Mouse (Mus musculus) embryonic facial prominence, embryonic 11.5 days (tissue): ENCODE measurements around the gene Sv2c. TPM values are rescaled to one million over a fixed set of nuclear protein-coding genes. Genes with fewer than 3 reads are reported as not detected.

Source experiments
- ATAC-seq: fragments of 200-750 bp; cut with Nextera tagmentation; replicated peaks from 2 replicates; pipeline ENCODE4 v1.8.0; 2017; ENCODE audit warnings: low read depth; ENCODE audit not compliant: insufficient number of reproducible peaks, low FRiP score, low TSS enrichment
- DNase-seq: peaks from one replicate; pipeline ENCODE4 v3.0.0-alpha.2; 2015; ENCODE audit warnings: low spot score
- H3K27ac ChIP-seq: fragments of 300-500 bp; sonication (generic); replicated peaks from 2 replicates; pipeline ENCODE4 v1.5.1; 2014; ENCODE audit warnings: mild to moderate bottlenecking, low read depth, low read length, control low read depth
- H3K27me3 ChIP-seq: fragments of 300-500 bp; sonication (generic); 2 replicates; pipeline ENCODE4 v1.6.1; 2014; ENCODE audit warnings: mild to moderate bottlenecking, low read length, moderate library complexity, mixed read lengths; ENCODE audit not compliant: control insufficient read depth, insufficient read depth
- H3K36me3 ChIP-seq: fragments of 300-500 bp; sonication (generic); replicated peaks from 2 replicates; pipeline ENCODE4 v1.6.1; 2014; ENCODE audit warnings: low read depth, mild to moderate bottlenecking, low read length, moderate library complexity, mixed read lengths; ENCODE audit not compliant: control insufficient read depth, insufficient read depth
- H3K4me1 ChIP-seq: fragments of 300-500 bp; sonication (generic); 2 replicates; pipeline ENCODE4 v1.6.1; 2014; ENCODE audit warnings: low read length, mixed read lengths; ENCODE audit not compliant: control insufficient read depth, insufficient read depth
- H3K4me2 ChIP-seq: fragments of 300-500 bp; sonication (generic); 2 replicates; pipeline ENCODE4 v1.6.1; 2014; ENCODE audit warnings: low read depth, mild to moderate bottlenecking, control low read depth, low read length, moderate library complexity
- H3K4me3 ChIP-seq: fragments of 300-500 bp; sonication (generic); 2 replicates; pipeline ENCODE4 v1.5.1; 2014; ENCODE audit warnings: low read depth, low read length, control low read depth
- H3K9ac ChIP-seq: fragments of 300-500 bp; sonication (generic); replicated peaks from 2 replicates; pipeline ENCODE4 v1.6.1; 2014; ENCODE audit warnings: mild to moderate bottlenecking, control low read depth, low read length
- H3K9me3 ChIP-seq: fragments of 300-500 bp; sonication (generic); replicated peaks from 2 replicates; pipeline ENCODE4 v1.6.1; 2016; ENCODE audit warnings: mild to moderate bottlenecking, low read length, inconsistent platforms, mixed read lengths; ENCODE audit not compliant: control insufficient read depth
- WGBS: fragments of 180-500 bp; shearing (Covaris S2); extraction: QIAGEN DNeasy Blood & Tissue Kit; methylation state at CpG from one replicate; pipeline ENCODE4 v1.1.7; 2014; 5-methylcytosine and 5-hydroxymethylcytosine counted together
- polyA plus RNA-seq: library from polyadenylated mRNA; unstranded; fragments of >200 nt; fragmentation: Nextera tagmentation; extraction: Ambion mirVana; gene quantifications from 2 replicates; pipeline ENCODE4 v1.2.1, GENCODE M21; 2014

The Sv2c gene
- polyA plus RNA-seq, 1 experiment from 2014 or later = 1.7 TPM

DNA sequence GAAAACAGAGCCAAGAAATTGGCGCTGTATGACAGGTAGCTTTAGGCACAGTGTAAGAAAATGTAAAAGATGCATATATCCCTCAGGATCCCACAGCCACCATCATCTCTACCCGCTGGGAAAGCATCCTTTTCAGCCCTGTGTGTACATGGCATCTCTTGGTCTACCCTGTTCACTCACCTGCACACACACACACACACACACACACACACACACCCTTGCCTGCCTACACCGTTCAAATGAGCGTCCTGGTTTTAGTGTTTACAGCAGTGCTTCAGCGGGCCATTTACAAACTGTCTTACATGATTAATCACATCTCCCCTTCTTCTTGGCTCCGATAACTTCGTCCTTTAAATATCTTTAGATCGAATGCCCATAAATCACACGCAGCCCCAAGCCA lies 123.4 kb downstream of the Sv2c start:
- Histone ChIP-seq H3K4me3 (no peak overlapping the region), H3K4me1 (no peaks in the 10 kb centered on the region), H3K9me3 (no peaks in the 10 kb centered on the region), H3K36me3 (no peaks in the 10 kb centered on the region), H3K4me2 (no peak overlapping the region), H3K27ac (no peak overlapping the region), H3K9ac (no peak overlapping the region), H3K27me3 (no peaks in the 10 kb centered on the region)
- DNase-seq (no peak), ATAC-seq (no peak)
- WGBS = 86% methylated on average over 9 of the region's 9 CpGs

DNA sequence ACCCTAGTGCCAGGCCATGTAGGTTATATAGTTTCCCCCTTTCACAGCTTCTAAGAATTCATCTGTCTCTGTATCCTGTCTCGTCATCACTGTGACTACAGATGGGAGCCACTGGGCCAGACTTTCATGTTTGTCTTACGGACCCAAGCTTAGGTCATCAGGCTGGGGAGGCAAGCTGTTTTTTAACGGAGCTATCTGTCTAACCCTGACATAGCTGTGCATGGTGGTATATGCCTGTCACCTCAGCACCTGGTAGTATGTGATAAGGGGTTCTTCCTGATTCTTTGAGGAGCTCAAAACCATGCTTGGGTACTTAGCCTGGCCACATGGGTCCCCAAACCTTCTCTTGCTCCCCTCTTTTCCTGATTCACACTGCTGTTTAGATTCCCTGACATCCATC lies 124.2 kb downstream of the Sv2c start:
- H3K27ac ChIP-seq = no peak overlapping the region
- 71% methylated on average over 3 of the region's 3 CpGs for WGBS
- H3K9me3 ChIP-seq = no peaks in the 10 kb centered on the region

DNA sequence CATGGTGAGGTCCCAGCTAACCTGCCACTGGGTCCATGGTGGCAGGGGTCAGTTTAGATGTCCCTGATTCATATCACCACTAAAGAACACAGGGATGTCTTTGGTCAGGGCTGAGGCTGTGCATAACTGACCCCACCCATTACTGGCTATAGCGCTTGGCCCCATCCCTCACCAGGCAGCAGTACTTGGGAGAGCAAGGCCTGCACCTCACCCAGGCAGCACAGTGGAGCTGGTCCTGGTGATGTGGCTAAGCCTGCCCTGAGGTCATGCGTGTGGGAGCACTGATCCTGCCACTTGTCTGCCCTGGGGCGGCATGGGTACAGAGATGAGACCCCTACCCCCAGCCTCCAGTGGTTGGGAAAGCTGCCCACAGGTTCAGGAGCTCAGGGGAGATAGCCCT lies 128.8 kb downstream of the Sv2c start:
- Histone ChIP-seq H3K4me2 (no peak overlapping the region), H3K27me3 (no peaks in the 10 kb centered on the region), H3K27ac (no peak overlapping the region), H3K4me3 (no peak overlapping the region), H3K9me3 (no peaks in the 10 kb centered on the region), H3K36me3 (no peaks in the 10 kb centered on the region), H3K4me1 (no peaks in the 10 kb centered on the region), H3K9ac (no peak overlapping the region)
- ATAC-seq (0 out of 2 replicates have a peak, but pooled peaks have one; percentile 32), DNase-seq (no peak)
- WGBS = 82% methylated on average over 3 of the region's 3 CpGs

More for the DNA sequence above, 124.2 kb downstream of the Sv2c start:
- Histone ChIP-seq H3K27me3 (no peaks in the 10 kb centered on the region), H3K4me1 (no peaks in the 10 kb centered on the region), H3K9ac (no peak overlapping the region), H3K4me2 (no peak overlapping the region), H3K36me3 (no peaks in the 10 kb centered on the region), H3K4me3 (no peak overlapping the region)
- DNase-seq (no peak), ATAC-seq (no peak)

DNA sequence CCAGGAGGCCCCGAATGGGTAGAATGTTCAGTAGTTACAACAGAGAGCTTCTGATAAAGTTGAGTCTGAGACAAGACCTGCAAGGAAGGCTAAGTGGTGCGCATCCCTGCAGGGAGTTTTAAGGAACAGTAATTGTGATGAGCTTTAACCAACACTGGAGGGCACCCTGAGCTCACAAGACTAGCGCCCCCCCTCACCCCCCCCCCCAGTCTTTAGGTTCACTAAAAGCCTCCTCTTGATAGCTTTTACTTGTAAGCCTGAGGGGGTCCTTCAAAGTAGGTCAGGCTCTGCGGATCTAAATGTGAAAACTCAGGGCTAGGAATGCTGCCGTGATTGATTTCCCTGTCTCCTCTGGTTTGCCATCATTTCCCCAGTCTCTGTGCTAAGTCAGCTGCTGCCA lies 129.9 kb downstream of the Sv2c start:
- no peaks in the 10 kb centered on the region for H3K36me3 ChIP-seq
- no peak overlapping the region for H3K27ac ChIP-seq
- H3K4me3 ChIP-seq = no peak overlapping the region
- WGBS = 28% methylated on average over 5 of the region's 5 CpGs
- no peak overlapping the region for H3K4me2 ChIP-seq
- no peak for ATAC-seq
- no peaks in the 10 kb centered on the region for H3K9me3 ChIP-seq
- no peaks in the 10 kb centered on the region for H3K27me3 ChIP-seq
- no peaks in the 10 kb centered on the region for H3K4me1 ChIP-seq
- DNase-seq = peak; percentile 34
- no peak overlapping the region for H3K9ac ChIP-seq

DNA sequence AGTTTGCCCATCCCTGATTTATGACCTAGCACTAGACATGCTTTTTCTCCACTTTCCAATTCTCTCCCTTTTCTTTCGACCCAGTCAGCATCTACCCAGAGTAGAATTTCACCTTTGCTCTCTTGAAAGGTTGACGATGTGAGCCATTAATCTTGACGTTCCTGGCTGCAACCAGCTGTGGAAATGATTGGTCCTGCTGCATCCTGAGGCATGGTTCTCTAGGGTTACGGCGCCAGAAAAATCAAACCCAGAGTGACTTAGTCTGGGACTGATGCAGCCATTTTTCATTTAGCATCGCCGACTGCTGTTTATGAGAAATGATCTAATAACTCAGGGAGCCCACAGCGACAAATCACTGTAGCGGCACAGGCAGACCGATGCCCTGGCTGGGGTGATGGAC lies 133.0 kb downstream of the Sv2c start:
- H3K36me3 ChIP-seq = no peaks in the 10 kb centered on the region
- 71% methylated on average over 10 of the region's 10 CpGs for WGBS
- H3K4me2 ChIP-seq = no peak overlapping the region
- H3K27ac ChIP-seq = no peak overlapping the region
- no peak for ATAC-seq
- no peak for DNase-seq
- H3K27me3 ChIP-seq = no peaks in the 10 kb centered on the region
- no peaks in the 10 kb centered on the region for H3K4me1 ChIP-seq
- no peaks in the 10 kb centered on the region for H3K9me3 ChIP-seq
- H3K4me3 ChIP-seq = no peak overlapping the region
- no peak overlapping the region for H3K9ac ChIP-seq

DNA sequence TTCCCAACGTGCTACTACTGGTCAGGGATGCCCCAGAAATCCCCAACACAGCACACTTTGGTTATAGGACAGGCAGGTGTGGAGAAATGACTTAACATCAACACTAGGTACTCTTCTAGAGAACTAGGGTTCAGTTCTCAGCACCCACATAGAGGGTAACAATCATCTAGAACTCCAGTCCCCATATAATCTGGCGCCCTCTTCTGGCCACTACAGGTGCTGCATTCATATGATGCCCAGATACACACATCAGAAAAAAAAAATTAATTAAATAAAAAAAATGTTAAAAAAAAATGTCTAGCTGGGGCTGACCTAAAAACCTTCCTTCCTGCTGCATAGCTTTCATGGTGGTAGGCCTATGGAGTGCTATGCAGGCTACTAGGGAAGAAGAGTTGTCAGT lies 135.1 kb downstream of the Sv2c start:
- DNase-seq = no peak
- Histone ChIP-seq H3K27me3 (no peaks in the 10 kb centered on the region), H3K27ac (no peak overlapping the region), H3K9me3 (no peaks in the 10 kb centered on the region), H3K36me3 (no peaks in the 10 kb centered on the region), H3K9ac (no peak overlapping the region), H3K4me2 (no peak overlapping the region), H3K4me3 (no peak overlapping the region), H3K4me1 (no peaks in the 10 kb centered on the region)
- no peak for ATAC-seq
- 56% methylated on average over 2 of the region's 2 CpGs for WGBS

DNA sequence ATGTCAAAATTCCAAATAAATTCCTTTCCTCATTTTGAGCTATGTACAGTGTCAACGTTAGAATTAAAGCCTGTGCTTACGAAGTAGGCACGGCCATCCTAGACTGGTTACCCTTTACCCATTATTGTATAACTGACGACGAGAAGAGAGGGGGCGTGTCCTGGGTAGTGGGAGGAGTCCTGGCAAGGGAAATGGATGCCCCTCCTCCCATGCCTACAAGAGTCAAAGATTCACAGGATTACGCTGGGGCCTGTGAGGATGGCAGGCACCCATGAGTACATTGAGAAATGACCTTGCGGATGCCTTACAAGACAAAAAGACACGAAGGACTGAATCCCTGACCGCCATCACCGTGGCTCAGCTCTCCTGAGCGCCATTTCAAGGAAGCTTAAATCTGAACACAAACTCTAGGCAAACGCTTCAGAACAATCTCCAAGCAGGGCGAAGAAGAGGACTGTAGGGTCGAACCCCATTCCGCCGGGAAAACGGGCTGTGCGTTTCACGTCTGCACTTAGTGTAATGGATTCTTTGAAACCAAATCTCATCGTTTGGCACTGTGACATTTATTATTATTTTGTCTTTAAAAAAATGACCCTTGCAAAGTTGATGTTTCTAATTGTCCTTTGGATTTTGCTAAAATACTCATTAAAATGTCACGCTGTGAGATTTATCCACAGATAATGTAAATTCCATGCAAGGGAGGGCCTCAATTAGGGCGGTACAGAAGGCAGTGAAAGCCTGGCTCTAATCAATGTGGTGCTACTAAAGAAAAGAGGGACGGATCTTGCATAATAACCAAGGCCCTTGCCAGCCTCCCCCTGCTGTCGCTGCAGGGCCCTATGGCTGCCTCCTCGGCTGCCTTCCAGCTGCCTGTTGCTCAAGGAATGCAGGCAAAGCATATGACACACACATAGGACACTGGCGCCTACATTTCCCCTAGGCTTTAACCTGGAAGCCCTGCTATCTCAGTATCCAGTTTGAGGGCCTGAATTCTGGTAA lies 137.4 kb downstream of the Sv2c start:
- DNase-seq (peak; percentile 30), ATAC-seq (peak; percentile 34; the same call in 1 of the 2 replicates)
- H3K27me3 ChIP-seq = no peaks in the 10 kb centered on the region
- no peak overlapping the region for H3K27ac ChIP-seq
- WGBS = 71% methylated on average over 27 of the region's 27 CpGs
- no peaks in the 10 kb centered on the region for H3K36me3 ChIP-seq
- H3K9me3 ChIP-seq = no peaks in the 10 kb centered on the region
- H3K4me2 ChIP-seq = no peak overlapping the region
- H3K4me1 ChIP-seq = no peaks in the 10 kb centered on the region
- H3K9ac ChIP-seq = no peak overlapping the region
- no peak overlapping the region for H3K4me3 ChIP-seq

DNA sequence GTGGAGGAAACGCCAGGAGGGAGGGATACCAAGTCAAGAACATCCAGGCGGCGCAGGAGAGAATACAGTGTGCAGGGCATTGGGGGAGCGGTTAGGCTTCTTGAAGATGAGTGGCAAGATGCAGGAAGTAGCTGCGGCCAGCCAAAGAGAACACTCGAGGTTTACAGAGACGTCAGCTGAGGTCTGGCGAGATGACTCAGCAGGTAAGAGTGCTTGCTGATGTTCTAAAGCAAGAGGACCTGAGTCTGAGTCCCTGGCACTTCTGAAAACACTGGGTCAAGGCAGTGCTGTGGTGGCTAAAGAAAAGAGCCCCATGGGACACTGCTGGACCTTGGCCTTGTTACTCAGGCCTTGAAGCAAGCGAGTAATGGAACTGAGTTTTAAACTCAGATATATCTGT lies 144.2 kb downstream of the Sv2c start:
- H3K9me3 ChIP-seq = no peaks in the 10 kb centered on the region
- DNase-seq (no peak), ATAC-seq (no peak)
- no peak overlapping the region for H3K4me3 ChIP-seq
- 91% methylated on average over 9 of the region's 9 CpGs for WGBS
- no peak overlapping the region for H3K27ac ChIP-seq
- no peaks in the 10 kb centered on the region for H3K27me3 ChIP-seq
- H3K4me2 ChIP-seq = no peak overlapping the region
- H3K9ac ChIP-seq = no peak overlapping the region
- H3K4me1 ChIP-seq = no peaks in the 10 kb centered on the region
- H3K36me3 ChIP-seq = no peaks in the 10 kb centered on the region
